Mouse (Mus musculus): ENCODE data around the gene Ttyh3. TPM values are rescaled to one million over a fixed set of nuclear protein-coding genes. Genes with fewer than 3 reads are reported as not detected.

The Ttyh3 gene
- polyA plus RNA-seq, 1 experiment: 34.8 TPM

DNA sequence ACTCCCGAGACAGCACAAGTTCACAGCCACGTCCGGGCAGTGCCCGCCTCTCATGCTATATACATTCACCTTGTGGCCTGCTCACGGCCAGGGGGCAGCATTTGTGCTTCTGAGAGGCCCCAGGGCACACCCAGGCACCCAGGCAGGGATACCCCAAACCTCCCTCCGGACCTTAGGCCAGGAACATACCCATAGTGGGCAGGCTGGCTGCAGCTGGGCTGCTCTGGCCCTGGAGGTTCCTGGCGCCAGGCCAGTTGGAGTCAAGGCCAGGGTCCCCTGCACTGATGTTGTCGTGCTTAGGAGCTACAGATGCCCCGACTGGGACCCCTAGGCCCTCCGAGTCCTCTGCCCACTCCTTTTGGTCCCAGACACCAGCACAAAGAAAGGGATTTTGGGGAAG, 27.3 kb downstream of the Ttyh3 start:
- Histone ChIP-seq H3K4me3 (replicated peaks; ENCODE audit: control insufficient read depth, low read depth, low read length) (no peak overlapping the region), H3K4me1 (ENCODE audit: control insufficient read depth, insufficient read depth, low read length) (peaks cover 2% of the 10 kb centered on the region; the same call in 1 of the 2 replicates), H3K27ac (ENCODE audit: control insufficient read depth, insufficient read depth, low read depth, low read length, poor library complexity) (no peak overlapping the region)
- 74% methylated on average over 10 of the region's 10 CpGs for WGBS
- TF ChIP-seq CTCF (IDR thresholded peaks at IDR 0.05; ENCODE audit: control insufficient read depth, insufficient read depth, low read length) (no peak), POLR2A (IDR thresholded peaks at IDR 0.05; ENCODE audit: borderline replicate concordance, control insufficient read depth, low read depth, low read length) (no peak)

DNA sequence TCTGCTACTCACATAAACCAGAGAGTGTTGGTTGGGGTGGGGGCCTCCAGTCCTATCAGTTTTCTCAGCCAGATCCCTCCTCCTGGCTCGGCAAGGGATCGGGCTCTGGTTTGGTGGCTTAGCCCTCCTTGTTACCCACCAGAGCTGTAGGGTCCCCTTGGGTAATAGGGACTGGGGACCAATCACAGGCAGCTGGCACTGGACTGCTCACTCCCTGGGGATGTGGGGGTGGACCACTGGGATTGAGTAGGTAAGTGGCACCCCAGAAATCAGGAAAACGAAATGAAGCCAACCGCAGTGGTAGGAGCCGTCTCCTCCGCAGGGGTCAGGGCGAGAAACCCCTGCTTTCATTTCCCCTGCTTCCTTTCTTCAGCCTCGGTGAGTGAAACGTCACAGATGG, 27.7 kb downstream of the Ttyh3 start:
- Histone ChIP-seq H3K4me3 (replicated peaks; ENCODE audit: control insufficient read depth, low read depth, low read length) (no peak overlapping the region), H3K4me1 (ENCODE audit: control insufficient read depth, insufficient read depth, low read length) (peaks cover 5% of the 10 kb centered on the region; the same call in 1 of the 2 replicates), H3K27ac (ENCODE audit: control insufficient read depth, insufficient read depth, low read depth, low read length, poor library complexity) (no peak overlapping the region)
- 79% methylated on average over 9 of the region's 9 CpGs for WGBS
- TF ChIP-seq POLR2A (IDR thresholded peaks at IDR 0.05; ENCODE audit: borderline replicate concordance, control insufficient read depth, low read depth, low read length) (no peak), CTCF (IDR thresholded peaks at IDR 0.05; ENCODE audit: control insufficient read depth, insufficient read depth, low read length) (no peak)

GRCm38 (mm10) chr5:140619895-140620736, 28.7 kb downstream of the Ttyh3 start:
- TF ChIP-seq POLR2A (IDR thresholded peaks at IDR 0.05; ENCODE audit: borderline replicate concordance, control insufficient read depth, low read depth, low read length): no peak
- no peak for TF ChIP-seq CTCF (IDR thresholded peaks at IDR 0.05; ENCODE audit: control insufficient read depth, insufficient read depth, low read length)
- Histone ChIP-seq H3K4me3 (replicated peaks; ENCODE audit: control insufficient read depth, low read depth, low read length) (no peak overlapping the region), H3K4me1 (ENCODE audit: control insufficient read depth, insufficient read depth, low read length) (peaks cover 5% of the 10 kb centered on the region; the same call in 1 of the 2 replicates), H3K27ac (ENCODE audit: control insufficient read depth, insufficient read depth, low read depth, low read length, poor library complexity) (no peak overlapping the region)
- WGBS: 44% methylated on average over 7 of the region's 7 CpGs

GRCm38 (mm10) chr5:140619151-140619771, 29.6 kb downstream of the Ttyh3 start:
- 16% methylated on average over 6 of the region's 6 CpGs for WGBS
- H3K4me3 ChIP-seq (replicated peaks; ENCODE audit: control insufficient read depth, low read depth, low read length): no peak overlapping the region
- TF ChIP-seq CTCF (IDR thresholded peaks at IDR 0.05; ENCODE audit: control insufficient read depth, insufficient read depth, low read length) (peak; percentile 98), POLR2A (IDR thresholded peaks at IDR 0.05; ENCODE audit: borderline replicate concordance, control insufficient read depth, low read depth, low read length) (no peak)
- H3K4me1 ChIP-seq (ENCODE audit: control insufficient read depth, insufficient read depth, low read length): peaks cover 6% of the 10 kb centered on the region; the same call in 1 of the 2 replicates
- no peak overlapping the region for H3K27ac ChIP-seq (ENCODE audit: control insufficient read depth, insufficient read depth, low read depth, low read length, poor library complexity)

- Histone ChIP-seq H3K4me3 (replicated peaks; ENCODE audit: control insufficient read depth, low read depth, low read length) (no peak overlapping the region), H3K4me1 (ENCODE audit: control insufficient read depth, insufficient read depth, low read length) (peaks cover 6% of the 10 kb centered on the region; the same call in 1 of the 2 replicates), H3K27ac (ENCODE audit: control insufficient read depth, insufficient read depth, low read depth, low read length, poor library complexity) (peak overlapping the region; percentile 94)
- WGBS: 4% methylated on average over 5 of the region's 5 CpGs
- no peak for TF ChIP-seq POLR2A (IDR thresholded peaks at IDR 0.05; ENCODE audit: borderline replicate concordance, control insufficient read depth, low read depth, low read length)
- TF ChIP-seq CTCF (IDR thresholded peaks at IDR 0.05; ENCODE audit: control insufficient read depth, insufficient read depth, low read length): no peak
Measured at GRCm38 (mm10) chr5:140617714-140618113, 31.1 kb downstream of the Ttyh3 start.

DNA sequence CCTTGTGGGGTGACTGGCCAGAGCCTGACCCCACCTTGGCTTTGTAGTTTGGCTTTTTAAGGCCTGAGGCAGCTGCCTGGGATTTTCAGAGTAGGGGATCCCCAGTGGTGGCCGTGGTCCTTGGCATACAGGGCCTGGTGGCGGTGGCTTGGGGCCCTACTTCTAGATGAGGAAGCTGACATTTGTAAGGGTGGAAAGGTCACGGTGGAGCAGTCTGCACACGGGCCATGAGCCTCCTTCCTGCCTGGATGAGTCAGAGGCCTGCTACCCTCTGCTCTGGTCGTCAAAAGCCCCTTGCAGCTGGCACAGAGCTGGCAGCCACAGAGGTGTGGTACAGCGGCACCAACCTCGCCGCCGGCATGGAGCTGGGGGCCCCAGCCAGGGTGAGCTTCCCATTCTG, 32.1 kb downstream of the Ttyh3 start:
- Histone ChIP-seq H3K27ac (ENCODE audit: control insufficient read depth, insufficient read depth, low read depth, low read length, poor library complexity) (peak overlapping the region; percentile 94), H3K4me3 (replicated peaks; ENCODE audit: control insufficient read depth, low read depth, low read length) (no peak overlapping the region), H3K4me1 (ENCODE audit: control insufficient read depth, insufficient read depth, low read length) (peaks cover 6% of the 10 kb centered on the region; the same call in 1 of the 2 replicates)
- TF ChIP-seq CTCF (IDR thresholded peaks at IDR 0.05; ENCODE audit: control insufficient read depth, insufficient read depth, low read length) (no peak), POLR2A (IDR thresholded peaks at IDR 0.05; ENCODE audit: borderline replicate concordance, control insufficient read depth, low read depth, low read length) (peak; percentile 47; the same call in 1 of the 2 replicates)
- 8% methylated on average over 9 of the region's 9 CpGs for WGBS

GRCm38 (mm10) chr5:140616110-140616503, 32.7 kb downstream of the Ttyh3 start:
- no peak for TF ChIP-seq POLR2A (IDR thresholded peaks at IDR 0.05; ENCODE audit: borderline replicate concordance, control insufficient read depth, low read depth, low read length)
- no peak for TF ChIP-seq CTCF (IDR thresholded peaks at IDR 0.05; ENCODE audit: control insufficient read depth, insufficient read depth, low read length)
- WGBS: 32% methylated on average over 6 of the region's 6 CpGs
- H3K4me3 ChIP-seq (replicated peaks; ENCODE audit: control insufficient read depth, low read depth, low read length): no peak overlapping the region
- H3K27ac ChIP-seq (ENCODE audit: control insufficient read depth, insufficient read depth, low read depth, low read length, poor library complexity): peak overlapping the region; percentile 94
- H3K4me1 ChIP-seq (ENCODE audit: control insufficient read depth, insufficient read depth, low read length): peaks cover 7% of the 10 kb centered on the region; the same call in 1 of the 2 replicates
